ENCODE assay signal across 11 mouse cellular contexts in genomic region chr3:134648727-134649445, GRCm38 (mm10).
DNase-seq lines count a peak whose midpoint lies in the region; ATAC-seq lines count a peak whose summit lies in the region.
"Had no signal": no experiment of that assay in that cellular context is flagged by ENCODE, and none has a peak within 500 bp of the region (broad histone marks: within the 10 kb centered on the region; RNA-seq: fewer than 3 reads in every experiment).

No protein-coding gene starts in this region.

- ATAC-seq in forebrain, embryonic 14.5 days, result peak; percentile 74
- no peak for ATAC-seq in forebrain, embryonic 11.5 days (replicated peaks; ENCODE audit: low FRiP score)
- 0 out of 2 replicates have a peak, but pooled peaks have one; percentile 32 for ATAC-seq in limb, embryonic 13.5 days (ENCODE audit: low FRiP score, low read depth)
- no peak for ATAC-seq in erythroid progenitor cell, adult 5-6 weeks (replicated peaks; ENCODE audit: low FRiP score, poor library complexity, severe bottlenecking)
- ATAC-seq: intestine, embryonic 16.5 days had no signal

- H3K27ac ChIP-seq in forebrain, embryonic 14.5 days (ENCODE audit: low read depth, low read length), result no peak overlapping the region
- H3K27ac ChIP-seq in forebrain, embryonic 11.5 days (ENCODE audit: low read depth, low read length), result no peak overlapping the region
- no peak overlapping the region for H3K27ac ChIP-seq in limb, embryonic 13.5 days
- H3K27ac ChIP-seq: liver, embryonic 15.5 days had no signal

- no peaks in the 10 kb centered on the region for H3K36me3 ChIP-seq in forebrain, embryonic 14.5 days (ENCODE audit: control insufficient read depth, insufficient read depth, low read length)
- H3K36me3 ChIP-seq in forebrain, embryonic 11.5 days (ENCODE audit: control insufficient read depth, insufficient read depth, low read length), result no peaks in the 10 kb centered on the region
- no peaks in the 10 kb centered on the region for H3K36me3 ChIP-seq in limb, embryonic 13.5 days
- H3K36me3 ChIP-seq: liver, embryonic 15.5 days had no signal

- H3K9ac ChIP-seq in forebrain, embryonic 14.5 days (ENCODE audit: low read length), result no peak overlapping the region
- no peak overlapping the region for H3K9ac ChIP-seq in forebrain, embryonic 11.5 days (ENCODE audit: low read length)
- no peak overlapping the region for H3K9ac ChIP-seq in limb, embryonic 13.5 days
- H3K9ac ChIP-seq: liver, embryonic 15.5 days had no signal

- no peaks in the 10 kb centered on the region for H3K27me3 ChIP-seq in forebrain, embryonic 14.5 days (replicated peaks; ENCODE audit: control insufficient read depth, insufficient read depth, low read length)
- H3K27me3 ChIP-seq in forebrain, embryonic 11.5 days (ENCODE audit: control insufficient read depth, insufficient read depth, low read length), result no peaks in the 10 kb centered on the region
- no peaks in the 10 kb centered on the region for H3K27me3 ChIP-seq in limb, embryonic 13.5 days
- H3K27me3 ChIP-seq: liver, embryonic 15.5 days had no signal

- no peak overlapping the region for H3K4me2 ChIP-seq in forebrain, embryonic 14.5 days (ENCODE audit: low read length)
- H3K4me2 ChIP-seq in forebrain, embryonic 11.5 days (ENCODE audit: low read depth, low read length, severe bottlenecking), result no peak overlapping the region
- H3K4me2 ChIP-seq in limb, embryonic 13.5 days (replicated peaks), result no peak overlapping the region
- H3K4me2 ChIP-seq: liver, embryonic 15.5 days had no signal

- H3K9me3 ChIP-seq in forebrain, embryonic 14.5 days (replicated peaks; ENCODE audit: control insufficient read depth, low read length), result no peaks in the 10 kb centered on the region
- H3K9me3 ChIP-seq in forebrain, embryonic 11.5 days (ENCODE audit: control insufficient read depth, low read length), result no peaks in the 10 kb centered on the region
- H3K9me3 ChIP-seq in limb, embryonic 13.5 days, result no peaks in the 10 kb centered on the region
- H3K9me3 ChIP-seq: liver, embryonic 15.5 days had no signal

- no peaks in the 10 kb centered on the region for H3K4me1 ChIP-seq in forebrain, embryonic 14.5 days (ENCODE audit: control insufficient read depth, insufficient read depth, low read length)
- no peaks in the 10 kb centered on the region for H3K4me1 ChIP-seq in forebrain, embryonic 11.5 days (replicated peaks; ENCODE audit: control insufficient read depth, insufficient read depth, low read length)
- no peaks in the 10 kb centered on the region for H3K4me1 ChIP-seq in limb, embryonic 13.5 days
- H3K4me1 ChIP-seq: liver, embryonic 15.5 days had no signal

- DNase-seq in forebrain, embryonic 14.5 days (ENCODE audit: low spot score), result peak; percentile 77
- no peak for DNase-seq in forebrain, embryonic 11.5 days (ENCODE audit: low spot score)
- peak; percentile 10 for DNase-seq in thymus, postnatal 0 days (ENCODE audit: low spot score)
- no peak for DNase-seq in thymus, postnatal 14 days
- DNase-seq in urinary bladder, postnatal 4 days (ENCODE audit: low spot score in 2 of 2), result no peak
- DNase-seq in thymus, postnatal 25 days, result no peak
- DNase-seq: thymus, adult 18-20 months had no signal

- no peak overlapping the region for H3K4me3 ChIP-seq in forebrain, embryonic 14.5 days (ENCODE audit: low read depth, low read length)
- no peak overlapping the region for H3K4me3 ChIP-seq in forebrain, embryonic 11.5 days (ENCODE audit: low read depth, low read length)
- H3K4me3 ChIP-seq in limb, embryonic 13.5 days, result no peak overlapping the region
- H3K4me3 ChIP-seq: liver, embryonic 15.5 days had no signal

- WGBS in forebrain, embryonic 14.5 days, result 46% methylated on average over 3 of the region's 3 CpGs
- WGBS in forebrain, embryonic 11.5 days, result 59% methylated on average over 3 of the region's 3 CpGs
- WGBS in limb, embryonic 13.5 days, result 47% methylated on average over 3 of the region's 3 CpGs

Comparison
In these comparisons a context has a peak if more than half of its experiments do, and no peak if none do; other contexts are left out.
1. ATAC-seq: peak in forebrain, embryonic 14.5 days (single experiment) and limb, embryonic 13.5 days (single experiment); none in forebrain, embryonic 11.5 days (single experiment) and erythroid progenitor cell, adult 5-6 weeks (single experiment).
2. DNase-seq: peak in forebrain, embryonic 14.5 days (single experiment) and thymus, postnatal 0 days (single experiment); none in forebrain, embryonic 11.5 days (single experiment), thymus, postnatal 14 days (single experiment), urinary bladder, postnatal 4 days (0 of 2) and thymus, postnatal 25 days (single experiment).